Mouse (Mus musculus): ENCODE measurements around the gene Cdk14. TPM values are rescaled to one million over a fixed set of nuclear protein-coding genes. Genes with fewer than 3 reads are reported as not detected.
"Not testable (repeated sequence)": the region's sequence is repeated elsewhere in the genome, so short reads cannot be mapped to it uniquely, and the experiment has no call there.

The Cdk14 gene
- total RNA-seq, 4 experiments from 2014 or later = 168 to 203 (median 193) TPM

- peak; percentile 27 to 61 for DNase-seq (ENCODE audit: low spot score in 2 of 2)
Measured at GRCm38 (mm10) chr5:5265861-5266786, 154.0 kb downstream of the Cdk14 start.

GRCm38 (mm10) chr5:5265401-5265841 lies 154.7 kb downstream of the Cdk14 start:
- peak; percentile 43 to 51 for DNase-seq (ENCODE audit: low spot score in 2 of 2)

GRCm38 (mm10) chr5:5264712-5265111 lies 155.4 kb downstream of the Cdk14 start:
- DNase-seq (ENCODE audit: low spot score in 2 of 2) = no peak

DNA sequence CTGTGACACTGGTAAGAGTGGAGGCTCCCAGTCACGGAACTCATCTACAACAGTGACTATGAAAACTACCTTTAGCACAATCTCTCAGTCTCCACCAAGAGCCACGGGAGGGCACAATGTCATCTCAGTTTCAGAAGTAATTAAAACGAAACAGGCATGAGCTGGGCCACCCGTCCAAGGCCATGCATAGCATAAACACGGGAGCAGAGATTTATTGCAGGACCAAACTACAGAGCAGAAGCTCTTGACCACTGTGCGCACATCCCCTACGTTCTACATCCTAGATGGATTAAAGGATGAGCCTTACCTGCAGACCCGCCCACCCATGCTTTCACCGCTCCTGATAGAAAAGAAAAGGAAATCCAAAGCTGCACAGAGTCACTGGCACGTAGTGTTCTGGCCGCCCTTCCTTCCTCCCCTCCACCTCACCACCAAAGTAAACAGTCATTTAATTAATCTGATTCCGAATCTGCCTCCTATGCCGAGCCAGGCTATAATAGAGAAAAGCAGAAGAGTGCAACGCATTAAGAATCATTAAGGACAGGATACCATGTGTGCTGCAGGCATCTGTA lies 158.3 kb downstream of the Cdk14 start:
- no peak for DNase-seq (ENCODE audit: low spot score in 2 of 2)

DNA sequence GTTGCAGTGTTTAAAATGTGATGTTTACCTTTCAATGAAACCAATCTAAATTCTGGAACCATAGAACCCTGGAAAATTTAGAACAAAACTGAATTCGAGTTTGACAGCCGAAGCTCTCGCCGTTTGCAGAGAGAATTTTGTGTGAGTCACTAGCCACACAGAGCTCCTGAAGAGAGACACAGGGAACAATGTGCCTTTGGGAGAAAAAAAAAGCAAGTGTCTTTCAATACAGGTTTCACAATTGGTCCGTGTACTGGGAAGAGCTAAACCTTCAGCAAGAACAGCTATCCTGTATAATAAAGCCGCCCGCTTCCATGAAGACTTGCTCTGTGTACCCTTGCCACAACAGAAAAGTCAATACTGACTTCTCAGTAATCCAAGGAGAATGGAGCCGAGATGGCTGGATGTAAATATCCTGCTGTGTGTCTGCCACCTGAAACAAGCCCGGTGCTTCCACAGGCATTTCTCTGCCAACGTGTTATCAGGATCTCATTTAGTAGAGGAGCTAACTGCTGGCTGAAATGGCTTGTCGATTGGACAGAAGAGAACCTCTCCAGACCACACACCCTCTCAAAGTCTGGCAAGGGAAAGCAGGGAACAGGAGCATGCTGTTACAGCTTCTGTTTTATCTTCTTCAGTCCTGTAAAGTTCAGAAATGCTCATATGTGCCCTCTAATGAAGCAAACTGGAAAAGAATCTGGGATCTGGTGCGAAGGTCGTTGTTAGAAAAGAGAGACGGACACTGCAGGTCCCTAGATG lies 159.0 kb downstream of the Cdk14 start:
- DNase-seq (ENCODE audit: low spot score in 2 of 2) = no peak

DNA sequence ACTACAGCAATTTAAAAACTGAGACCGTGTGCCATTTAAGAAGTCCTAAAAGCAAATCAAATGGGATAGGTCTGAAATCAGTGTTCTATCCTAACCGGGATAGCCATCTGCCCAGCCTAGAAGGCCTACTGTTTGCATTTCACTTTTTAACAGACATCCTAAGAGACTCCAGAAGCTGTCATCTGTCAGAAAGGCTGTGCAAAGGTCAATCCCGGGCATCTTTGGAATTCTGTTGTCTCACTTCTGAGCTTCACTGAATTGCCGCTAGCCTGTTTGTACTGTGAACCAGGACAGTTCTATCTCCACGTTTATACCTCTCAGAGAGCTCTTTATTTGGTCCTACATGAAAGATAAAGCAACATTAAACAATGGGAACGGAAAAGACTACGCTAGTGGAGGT lies 159.8 kb downstream of the Cdk14 start:
- no peak for DNase-seq (ENCODE audit: low spot score in 2 of 2)

- peak in 1 of 2 experiments; percentile 31 for DNase-seq (ENCODE audit: low spot score in 2 of 2)
Measured at GRCm38 (mm10) chr5:5254391-5254790, 165.7 kb downstream of the Cdk14 start.

DNA sequence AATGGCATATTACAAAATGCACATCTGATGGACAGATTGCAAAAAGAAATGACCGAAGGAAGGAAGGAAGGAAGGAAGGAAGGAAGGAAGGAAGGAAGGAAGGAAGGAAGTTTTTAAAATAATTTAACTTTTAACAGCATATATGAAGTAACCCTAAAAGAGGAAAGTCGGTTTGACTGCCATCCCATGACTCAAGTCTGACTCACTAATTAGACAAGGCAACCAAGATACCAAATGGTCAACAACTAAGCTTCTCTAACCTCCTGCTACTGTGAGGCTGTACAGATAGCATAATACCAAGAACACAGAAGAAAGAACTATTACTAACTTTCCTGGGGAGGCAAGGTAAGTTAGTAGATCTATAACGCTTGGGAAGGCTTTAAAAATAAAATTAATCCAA lies 166.9 kb downstream of the Cdk14 start:
- no peak for DNase-seq (ENCODE audit: low spot score in 2 of 2)

- no peak for DNase-seq (ENCODE audit: low spot score in 2 of 2)
Measured at GRCm38 (mm10) chr5:5247671-5248070, 172.4 kb downstream of the Cdk14 start.

DNA sequence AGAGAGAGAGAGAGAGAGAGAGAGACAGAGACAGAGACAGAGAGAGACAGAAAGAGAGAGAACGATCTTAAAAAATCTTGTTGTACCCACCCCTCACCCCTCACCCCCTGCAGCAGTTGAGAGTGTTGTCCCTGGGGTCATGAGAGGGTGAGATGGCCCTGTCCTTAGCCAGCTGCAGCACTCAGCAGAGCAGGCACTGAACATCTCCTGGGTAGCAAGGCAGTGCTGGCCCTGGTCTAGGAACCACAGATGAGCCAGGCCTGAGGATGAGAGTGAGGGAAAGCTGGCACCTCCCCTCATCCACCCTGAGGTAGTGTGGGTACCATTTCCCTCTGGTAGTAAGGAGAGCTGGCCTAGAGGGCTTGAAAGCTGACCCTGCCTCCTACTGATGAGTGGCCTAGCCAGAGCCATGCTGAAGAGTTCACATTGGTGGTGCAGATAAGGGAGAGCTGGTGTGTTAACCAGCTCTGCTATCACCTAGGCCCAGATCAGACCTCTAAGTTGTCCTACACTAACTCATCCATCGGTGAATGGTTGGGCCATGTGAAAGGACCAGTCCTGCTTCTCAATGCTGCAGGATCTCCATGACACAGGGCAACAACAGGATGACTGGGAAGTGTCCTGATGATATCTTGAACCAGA lies 173.5 kb downstream of the Cdk14 start:
- DNase-seq (ENCODE audit: low spot score in 2 of 2) = no peak

DNA sequence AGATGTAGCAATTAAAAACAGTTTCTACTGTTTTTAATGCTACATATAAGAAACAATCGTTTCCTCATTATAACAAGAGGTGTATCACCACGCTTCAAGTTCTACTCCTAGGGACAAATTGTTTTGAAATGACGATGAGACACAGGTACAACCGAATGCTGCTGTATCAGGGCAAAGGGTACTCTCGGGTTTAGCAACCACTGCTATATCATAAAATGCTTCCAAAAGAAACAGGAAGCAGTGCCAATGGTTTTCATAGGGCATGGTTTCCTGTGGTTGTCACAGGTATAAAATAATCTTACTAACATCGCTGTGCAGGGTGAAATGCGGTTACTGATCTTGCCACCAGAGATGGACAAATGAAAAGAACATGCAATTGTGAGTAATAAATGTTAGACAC lies 174.9 kb downstream of the Cdk14 start:
- DNase-seq (ENCODE audit: low spot score in 2 of 2) = no peak

- no peak for DNase-seq (ENCODE audit: low spot score in 2 of 2)
Measured at GRCm38 (mm10) chr5:5243648-5244047, 176.5 kb downstream of the Cdk14 start.

- DNase-seq (ENCODE audit: low spot score in 2 of 2) = no peak
Measured at GRCm38 (mm10) chr5:5242704-5243103, 177.4 kb downstream of the Cdk14 start.

- no peak for DNase-seq (ENCODE audit: low spot score in 2 of 2)
Measured at GRCm38 (mm10) chr5:5241088-5241487, 179.0 kb downstream of the Cdk14 start.

DNA sequence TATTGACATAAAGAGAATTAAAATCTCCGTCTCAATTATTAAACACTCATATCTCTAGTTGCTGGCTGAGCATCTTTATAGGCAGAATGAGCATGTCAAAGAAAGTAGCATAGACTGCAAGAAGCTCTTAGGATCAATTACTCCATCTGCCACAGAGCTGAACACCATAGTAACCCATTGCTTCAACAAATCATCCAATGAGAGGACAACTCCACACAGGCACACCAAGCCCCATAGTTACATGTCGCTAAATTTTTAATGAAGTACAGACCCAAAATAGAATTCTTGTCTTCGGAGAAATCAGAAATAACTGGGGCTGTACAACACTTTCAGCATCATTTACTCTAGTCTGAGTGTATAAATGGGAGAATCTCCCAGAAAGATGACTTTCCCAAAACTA lies 180.0 kb downstream of the Cdk14 start:
- DNase-seq (ENCODE audit: low spot score in 2 of 2) = no peak

GRCm38 (mm10) chr5:5234935-5235334 lies 185.2 kb downstream of the Cdk14 start:
- DNase-seq (ENCODE audit: low spot score in 2 of 2) = not testable (repeated sequence)

GRCm38 (mm10) chr5:5226966-5227365 lies 193.1 kb downstream of the Cdk14 start:
- no peak for DNase-seq (ENCODE audit: low spot score in 2 of 2)

GRCm38 (mm10) chr5:5211780-5212135 lies 208.4 kb downstream of the Cdk14 start:
- no peak for DNase-seq (ENCODE audit: low spot score in 2 of 2)

DNA sequence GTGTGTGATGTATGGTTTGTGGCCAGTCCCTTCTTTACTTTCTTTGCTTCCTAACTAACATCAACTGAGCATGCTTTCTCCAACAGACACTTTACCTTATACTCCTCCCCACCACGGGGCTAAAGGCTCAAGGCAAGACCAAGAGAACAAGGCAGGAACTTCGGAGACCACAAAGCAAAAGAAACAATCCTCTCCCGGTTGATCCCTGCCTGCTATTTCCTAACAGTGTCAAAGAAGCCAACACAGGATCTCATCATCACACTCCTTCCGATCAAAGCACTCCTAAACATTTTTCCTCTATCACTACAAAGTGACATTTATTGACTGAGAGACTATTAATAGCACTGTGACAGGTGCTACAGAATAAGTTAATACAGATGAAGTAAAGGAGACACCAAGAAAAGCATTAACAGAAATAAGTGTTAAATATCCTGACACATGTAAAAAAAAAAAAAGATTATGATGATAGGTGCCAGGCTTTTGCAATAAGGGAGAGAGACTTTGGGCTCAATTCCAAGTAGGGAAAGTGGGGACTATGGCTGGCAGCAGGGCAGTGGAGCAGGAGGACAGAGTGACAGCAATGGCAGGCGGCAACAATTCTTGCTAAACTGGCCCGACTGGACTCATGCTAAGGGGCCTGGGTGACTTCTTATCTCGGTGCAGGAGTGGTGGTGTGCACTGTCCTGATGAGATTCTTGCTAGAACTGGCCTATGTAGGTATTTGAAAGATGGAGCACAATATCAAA lies 208.9 kb downstream of the Cdk14 start:
- no peak for DNase-seq (ENCODE audit: low spot score in 2 of 2)

GRCm38 (mm10) chr5:5208016-5208415 lies 212.1 kb downstream of the Cdk14 start:
- DNase-seq (ENCODE audit: low spot score in 2 of 2) = no peak

GRCm38 (mm10) chr5:5206012-5206411 lies 214.1 kb downstream of the Cdk14 start:
- no peak for DNase-seq (ENCODE audit: low spot score in 2 of 2)

All from left cerebral cortex, adult 8-10 months (tissue).